Mouse (Mus musculus) thymus, postnatal 0 days (tissue): ENCODE measurements around the gene Olfr493. TPM values are rescaled to one million over a fixed set of nuclear protein-coding genes. Genes with fewer than 3 reads are reported as not detected.

Experiments used
- DNase-seq: peaks from one replicate; pipeline ENCODE4 v3.0.0-alpha.2; 2015; ENCODE audit warnings: low spot score
- polyA plus RNA-seq: library from polyadenylated mRNA; unstranded; fragments of >200 nt; fragmentation: Nextera tagmentation; extraction: Ambion mirVana; gene quantifications from 2 replicates; pipeline ENCODE4 v1.2.1, GENCODE M21; 2015

The Olfr493 gene
- polyA plus RNA-seq = not detected in 2 replicates

DNA sequence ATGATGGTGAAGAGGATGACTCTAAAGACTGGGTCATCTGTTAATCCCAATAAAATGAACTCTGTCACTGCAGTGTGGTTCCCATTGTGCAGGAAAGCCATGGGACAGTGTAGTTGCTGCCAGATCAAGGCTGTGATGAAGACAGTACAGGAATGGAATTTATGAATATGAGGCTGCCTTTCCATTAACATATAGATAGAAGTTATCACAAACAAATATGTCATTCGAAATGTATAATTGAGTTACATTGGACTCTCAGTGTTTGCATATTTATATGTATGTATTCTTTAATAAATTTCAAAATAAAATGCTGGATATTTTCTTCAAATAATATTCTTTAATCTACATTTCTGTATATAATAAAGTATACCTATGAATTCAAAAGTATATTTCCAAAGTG is at the start of gene Olfr493:
Gene Olfr493, minus strand, starts transcription at position 101 of the 400 bp plus-strand sequence.
- no peak for DNase-seq

GRCm38 (mm10) chr7:108392867-108393266 is 46.1 kb upstream of the Olfr493 start, which contains the start of gene Olfr495:
Gene Olfr495, plus strand, starts transcription at chr7:108393167.
- DNase-seq = no peak

- DNase-seq = no peak
These were observed 18.3 kb upstream of the Olfr493 start, which contains the start of gene Olfr494 for GRCm38 (mm10) chr7:108365035-108365434. Gene Olfr494, plus strand, starts transcription at chr7:108365335.

- no peak for DNase-seq
These were observed 23.2 kb downstream of the Olfr493 start, which contains the start of gene Olfr492 for GRCm38 (mm10) chr7:108323574-108323973. Gene Olfr492, minus strand, starts transcription at chr7:108323674.

- no peak for DNase-seq
These were observed 33.6 kb downstream of the Olfr493 start, which contains the start of gene Olfr491 for GRCm38 (mm10) chr7:108313151-108313550. Gene Olfr491, plus strand, starts transcription at chr7:108313451.

Other genes with a start within 250 kb of the Olfr493 start
- gene Olfr482, start 249.4 kb downstream of the Olfr493 start, polyA plus RNA-seq = 0.09 and 0.10 TPM in 2 replicates
- gene Olfr483, start 246.1 kb downstream of the Olfr493 start, polyA plus RNA-seq = not detected in 2 replicates
- gene Olfr484, start 219.5 kb downstream of the Olfr493 start, polyA plus RNA-seq = not detected in 2 replicates
- gene Olfr485, start 187.1 kb downstream of the Olfr493 start, polyA plus RNA-seq = not detected in 2 replicates
- gene Olfr486, start 174.2 kb downstream of the Olfr493 start, polyA plus RNA-seq = not detected in 2 replicates
- not detected in 2 replicates for gene Olfr487, start 132.3 kb downstream of the Olfr493 start, polyA plus RNA-seq
- gene Olfr488, start 88.6 kb downstream of the Olfr493 start, polyA plus RNA-seq = not detected in 2 replicates
- not detected in 2 replicates for gene Olfr490, start 58.0 kb downstream of the Olfr493 start, polyA plus RNA-seq
- gene Olfr491, start 33.5 kb downstream of the Olfr493 start, polyA plus RNA-seq = not detected in 2 replicates
- gene Olfr492, start 23.3 kb downstream of the Olfr493 start, polyA plus RNA-seq = not detected in 2 replicates
- gene Olfr494, start 18.4 kb upstream of the Olfr493 start, polyA plus RNA-seq = not detected in 2 replicates
- not detected in 2 replicates for gene Olfr495, start 46.2 kb upstream of the Olfr493 start, polyA plus RNA-seq
- gene Olfr497, start 73.4 kb upstream of the Olfr493 start, polyA plus RNA-seq = not detected in 2 replicates
- gene Olfr498, start 118.3 kb upstream of the Olfr493 start, polyA plus RNA-seq = not detected in 2 replicates
- not detected in 2 replicates for gene Olfr502, start 178.1 kb upstream of the Olfr493 start, polyA plus RNA-seq
- not detected in 2 replicates for gene Olfr503, start 197.5 kb upstream of the Olfr493 start, polyA plus RNA-seq
- gene Olfr504, start 218.8 kb upstream of the Olfr493 start, polyA plus RNA-seq = not detected in 2 replicates